In genomic region chr5:34550251-34550650, GRCm38 (mm10) we compare ENCODE assay signal across 9 mouse cellular contexts. TPM values are rescaled to one million over a fixed set of nuclear protein-coding genes. Genes with fewer than 3 reads are reported as not detected.
DNase-seq lines count a peak whose midpoint lies in the region; ATAC-seq and TF ChIP-seq lines count a peak whose summit lies in the region.
"Had no signal": no experiment of that assay in that cellular context is flagged by ENCODE, and none has a peak within 500 bp of the region (broad histone marks: within the 10 kb centered on the region; RNA-seq: fewer than 3 reads in every experiment).

No protein-coding gene starts in this region.

- no peaks in the 10 kb centered on the region for H3K27me3 ChIP-seq in heart, embryonic 12.5 days (replicated peaks)
- H3K27me3 ChIP-seq in ES-Bruce4 (ENCODE audit: control insufficient read depth, insufficient read depth, low read length, poor library complexity, severe bottlenecking), result no peaks in the 10 kb centered on the region
- H3K27me3 ChIP-seq in hindbrain, embryonic 11.5 days (ENCODE audit: control insufficient read depth, insufficient read depth, low read length), result no peaks in the 10 kb centered on the region
- H3K27me3 ChIP-seq in midbrain, embryonic 11.5 days (ENCODE audit: control insufficient read depth, insufficient read depth, low read length), result no peaks in the 10 kb centered on the region

- peak overlapping the region; percentile 89 for H3K4me2 ChIP-seq in heart, embryonic 12.5 days
- peak overlapping the region; percentile 46 for H3K4me2 ChIP-seq in hindbrain, embryonic 11.5 days (replicated peaks; ENCODE audit: low read depth, low read length)
- H3K4me2 ChIP-seq in midbrain, embryonic 11.5 days, result peak overlapping the region; percentile 78

- no peak for ATAC-seq in heart, embryonic 12.5 days (ENCODE audit: insufficient number of reproducible peaks, low FRiP score)
- ATAC-seq in hindbrain, embryonic 11.5 days (ENCODE audit: low FRiP score), result no peak
- ATAC-seq in midbrain, embryonic 11.5 days (ENCODE audit: low FRiP score), result no peak

- H3K36me3 ChIP-seq in heart, embryonic 12.5 days, result peaks cover 29% of the 10 kb centered on the region
- no peaks in the 10 kb centered on the region for H3K36me3 ChIP-seq in ES-Bruce4 (ENCODE audit: control insufficient read depth, insufficient read depth, low read length, poor library complexity, severe bottlenecking)
- H3K36me3 ChIP-seq in hindbrain, embryonic 11.5 days (ENCODE audit: control insufficient read depth, insufficient read depth, low read length), result peaks cover 2% of the 10 kb centered on the region; the same call in 1 of the 2 replicates
- peaks cover 3% of the 10 kb centered on the region for H3K36me3 ChIP-seq in midbrain, embryonic 11.5 days (ENCODE audit: control insufficient read depth, insufficient read depth, low read length)

- H3K4me1 ChIP-seq in heart, embryonic 12.5 days (replicated peaks), result 0 out of 2 replicates have a peak, but pooled peaks cover 11% of the 10 kb centered on the region
- peaks cover 2% of the 10 kb centered on the region for H3K4me1 ChIP-seq in ES-Bruce4 (ENCODE audit: control insufficient read depth, insufficient read depth, low read length)
- 0 out of 2 replicates have a peak, but pooled peaks cover 2% of the 10 kb centered on the region for H3K4me1 ChIP-seq in hindbrain, embryonic 11.5 days (replicated peaks; ENCODE audit: control insufficient read depth, insufficient read depth, low read length)
- peaks cover 5% of the 10 kb centered on the region; the same call in 1 of the 2 replicates for H3K4me1 ChIP-seq in midbrain, embryonic 11.5 days (ENCODE audit: control insufficient read depth, insufficient read depth, low read length)

- peak overlapping the region; percentile 94 for H3K9ac ChIP-seq in heart, embryonic 12.5 days
- no peak overlapping the region for H3K9ac ChIP-seq in ES-Bruce4 (ENCODE audit: low read depth, poor library complexity, severe bottlenecking)
- H3K9ac ChIP-seq in hindbrain, embryonic 11.5 days (ENCODE audit: low read depth, low read length), result peak overlapping the region; percentile 99
- peak overlapping the region; percentile 94 for H3K9ac ChIP-seq in midbrain, embryonic 11.5 days (ENCODE audit: low read length)

- no peak for TF ChIP-seq CTCF in ES-Bruce4 (IDR thresholded peaks at IDR 0.05; ENCODE audit: low read depth, low read length)

- TF ChIP-seq EP300 in ES-Bruce4 (IDR thresholded peaks at IDR 0.05; ENCODE audit: insufficient read depth, low read depth, low read length), result no peak

- no peak overlapping the region for H3K27ac ChIP-seq in heart, embryonic 12.5 days (ENCODE audit: poor library complexity, severe bottlenecking)
- H3K27ac ChIP-seq in ES-Bruce4 (ENCODE audit: insufficient read depth, low read length), result no peak overlapping the region
- H3K27ac ChIP-seq in hindbrain, embryonic 11.5 days (ENCODE audit: low read depth, low read length), result no peak overlapping the region
- H3K27ac ChIP-seq in midbrain, embryonic 11.5 days (ENCODE audit: low read depth, low read length), result no peak overlapping the region

- TF ChIP-seq POLR2A in ES-Bruce4 (IDR thresholded peaks at IDR 0.05; ENCODE audit: insufficient read depth, low read length), result no peak

- 52% methylated on average over 6 of the region's 6 CpGs for WGBS in heart, embryonic 12.5 days
- 29% methylated on average over 6 of the region's 6 CpGs for WGBS in hindbrain, embryonic 11.5 days
- WGBS in midbrain, embryonic 11.5 days, result 21% methylated on average over 6 of the region's 6 CpGs

- no peaks in the 10 kb centered on the region for H3K9me3 ChIP-seq in heart, embryonic 12.5 days (replicated peaks)
- H3K9me3 ChIP-seq in ES-Bruce4 (replicated peaks; ENCODE audit: control insufficient read depth, insufficient read depth, low read length, poor library complexity, severe bottlenecking), result no peaks in the 10 kb centered on the region
- H3K9me3 ChIP-seq in hindbrain, embryonic 11.5 days (ENCODE audit: control insufficient read depth, low read length), result no peaks in the 10 kb centered on the region
- no peaks in the 10 kb centered on the region for H3K9me3 ChIP-seq in midbrain, embryonic 11.5 days (ENCODE audit: control insufficient read depth, low read length)
- H3K9me3 ChIP-seq: G1E had no signal

- H3K4me3 ChIP-seq in heart, embryonic 12.5 days, result peak overlapping the region; percentile 92
- H3K4me3 ChIP-seq in ES-Bruce4 (ENCODE audit: low read depth, low read length), result peak overlapping the region; percentile 50
- peak overlapping the region; percentile 84 for H3K4me3 ChIP-seq in hindbrain, embryonic 11.5 days (ENCODE audit: low read depth, low read length)
- H3K4me3 ChIP-seq in midbrain, embryonic 11.5 days (ENCODE audit: low read depth, low read length), result peak overlapping the region; percentile 68

- intact Hi-C loops in heart, postnatal 14 days (cut with DNase I), result no loop called here
- intact Hi-C loops in left cerebral cortex, postnatal 10 days (cut with DNase I), result no loop called here
- intact Hi-C loops in left cerebral cortex, postnatal 4 days (cut with DNase I), result no loop called here

- no peak for DNase-seq in heart, postnatal 14 days
- peak; percentile 32 for DNase-seq in hindbrain, embryonic 11.5 days (ENCODE audit: low spot score)
- DNase-seq in midbrain, embryonic 11.5 days (ENCODE audit: low spot score, missing footprints), result no peak
- DNase-seq in left cerebral cortex, postnatal 10 days (ENCODE audit: extremely low spot score in 1 of 2, low spot score in 2 of 2), result no peak
- no peak for DNase-seq in spleen, postnatal 36 days (ENCODE audit: low spot score in 2 of 2)
- no peak for DNase-seq in left cerebral cortex, postnatal 4 days

RNA-seq across cellular contexts. Expression of gene Add1, which starts 23.2 kb away (rescaled TPM):
- 188 and 189 TPM in 2 replicates for polyA plus RNA-seq in heart, embryonic 12.5 days (2016; fragmentation: Nextera tagmentation; extraction: Ambion mirVana)
- total RNA-seq in heart, postnatal 14 days (2021), result 100 to 1,000 TPM; 149 to 154 TPM
- 71.7 and 76.9 TPM in 2 replicates for polyA plus RNA-seq in ES-Bruce4 (2011; ENCODE audit: insufficient read depth, insufficient read length, low read depth, missing spikeins)
- polyA plus RNA-seq in hindbrain, embryonic 11.5 days (2014; fragmentation: Nextera tagmentation; extraction: Ambion mirVana), result 161 and 167 TPM in 2 replicates
- polyA plus RNA-seq in midbrain, embryonic 11.5 days (2014; fragmentation: Nextera tagmentation; extraction: Ambion mirVana), result 150 and 160 TPM in 2 replicates
- total RNA-seq in left cerebral cortex, postnatal 10 days (2021), result 100 to 1,000 TPM; 294 to 308 TPM
- 100 to 1,000 TPM; 307 to 320 TPM for total RNA-seq in left cerebral cortex, postnatal 4 days (2021)

RNA-seq across cellular contexts. Expression of gene Sh3bp2, which starts 24.6 kb away (rescaled TPM):
- polyA plus RNA-seq in heart, embryonic 12.5 days (2016; fragmentation: Nextera tagmentation; extraction: Ambion mirVana), result 3.0 and 6.4 TPM in 2 replicates
- total RNA-seq in heart, postnatal 14 days (2021), result 1 to 10 TPM; 3.8 to 4.6 TPM
- polyA plus RNA-seq in ES-Bruce4 (2011; ENCODE audit: insufficient read depth, insufficient read length, low read depth, missing spikeins), result 2.6 and 2.8 TPM in 2 replicates
- polyA plus RNA-seq in hindbrain, embryonic 11.5 days (2014; fragmentation: Nextera tagmentation; extraction: Ambion mirVana), result 10.8 and 12.6 TPM in 2 replicates
- 7.0 and 12.4 TPM in 2 replicates for polyA plus RNA-seq in midbrain, embryonic 11.5 days (2014; fragmentation: Nextera tagmentation; extraction: Ambion mirVana)
- 1 to 10 TPM; 6.4 to 7.3 TPM for total RNA-seq in left cerebral cortex, postnatal 10 days (2021)
- total RNA-seq in left cerebral cortex, postnatal 4 days (2021), result 10 to 100 TPM; 28.9 to 29.7 TPM

RNA-seq across cellular contexts. Expression of gene Tnip2, which starts 36.5 kb away (rescaled TPM):
- polyA plus RNA-seq in heart, embryonic 12.5 days (2016; fragmentation: Nextera tagmentation; extraction: Ambion mirVana), result 15.8 and 19.5 TPM in 2 replicates
- total RNA-seq in heart, postnatal 14 days (2021), result 1 to 10 TPM; 6.4 to 8.3 TPM
- 10.1 and 14.0 TPM in 2 replicates for polyA plus RNA-seq in ES-Bruce4 (2011; ENCODE audit: insufficient read depth, insufficient read length, low read depth, missing spikeins)
- 4.3 TPM in 2 replicates for polyA plus RNA-seq in hindbrain, embryonic 11.5 days (2014; fragmentation: Nextera tagmentation; extraction: Ambion mirVana)
- polyA plus RNA-seq in midbrain, embryonic 11.5 days (2014; fragmentation: Nextera tagmentation; extraction: Ambion mirVana), result 4.4 and 5.5 TPM in 2 replicates
- 10 to 100 TPM; 11.2 to 11.5 TPM for total RNA-seq in left cerebral cortex, postnatal 10 days (2021)
- total RNA-seq in left cerebral cortex, postnatal 4 days (2021), result 10 to 100 TPM; 11.4 to 12.5 TPM
